Mouse (Mus musculus) C3H10T1/2 (cell line): ENCODE data around the gene Pnrc1. TPM values are rescaled to one million over a fixed set of nuclear protein-coding genes. Genes with fewer than 3 reads are reported as not detected.

Experiments used
- polyA plus RNA-seq, 2 experiments: library from polyadenylated mRNA; unstranded; fragments of >200 nt; fragmentation: generic; extraction: Trizol; gene quantifications; one replicate each; pipeline ENCODE4 v1.2.1; 2012; ENCODE audit warnings: missing spikeins in 2 of 2

Gene Pnrc1
- polyA plus RNA-seq, result 100 to 1,000 TPM in 1 of 2 experiments, 10 to 100 TPM in 1; 12.8 to 114 TPM

DNA sequence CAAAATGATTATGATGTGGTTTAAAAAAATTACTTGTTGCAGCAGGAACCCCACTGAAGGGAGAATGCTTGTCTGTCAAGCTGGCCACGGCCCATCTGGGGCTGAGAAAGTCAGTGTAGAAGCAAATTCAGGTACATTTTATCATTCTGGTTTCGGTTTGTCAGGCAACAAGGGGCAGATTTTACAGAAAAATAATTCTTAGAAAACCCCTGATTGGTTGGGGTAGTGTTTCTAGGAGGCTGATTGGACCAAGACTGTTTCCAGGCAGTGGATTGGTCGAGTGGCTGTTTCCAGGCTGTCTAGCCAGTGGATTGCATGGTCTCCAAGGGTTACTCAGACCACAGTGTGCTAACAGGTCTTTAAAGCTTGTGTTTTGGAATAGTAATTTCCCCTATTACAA, at the start of gene Pnrc1:
Gene Pnrc1, minus strand, starts transcription at position 162 of the 400 bp plus-strand sequence.

GRCm38 (mm10) chr4:33309764-33310757, 20.1 kb upstream of the Pnrc1 start, which contains the start of gene Rngtt:
Gene Rngtt (plus strand): TSS chr4:33310311.

DNA sequence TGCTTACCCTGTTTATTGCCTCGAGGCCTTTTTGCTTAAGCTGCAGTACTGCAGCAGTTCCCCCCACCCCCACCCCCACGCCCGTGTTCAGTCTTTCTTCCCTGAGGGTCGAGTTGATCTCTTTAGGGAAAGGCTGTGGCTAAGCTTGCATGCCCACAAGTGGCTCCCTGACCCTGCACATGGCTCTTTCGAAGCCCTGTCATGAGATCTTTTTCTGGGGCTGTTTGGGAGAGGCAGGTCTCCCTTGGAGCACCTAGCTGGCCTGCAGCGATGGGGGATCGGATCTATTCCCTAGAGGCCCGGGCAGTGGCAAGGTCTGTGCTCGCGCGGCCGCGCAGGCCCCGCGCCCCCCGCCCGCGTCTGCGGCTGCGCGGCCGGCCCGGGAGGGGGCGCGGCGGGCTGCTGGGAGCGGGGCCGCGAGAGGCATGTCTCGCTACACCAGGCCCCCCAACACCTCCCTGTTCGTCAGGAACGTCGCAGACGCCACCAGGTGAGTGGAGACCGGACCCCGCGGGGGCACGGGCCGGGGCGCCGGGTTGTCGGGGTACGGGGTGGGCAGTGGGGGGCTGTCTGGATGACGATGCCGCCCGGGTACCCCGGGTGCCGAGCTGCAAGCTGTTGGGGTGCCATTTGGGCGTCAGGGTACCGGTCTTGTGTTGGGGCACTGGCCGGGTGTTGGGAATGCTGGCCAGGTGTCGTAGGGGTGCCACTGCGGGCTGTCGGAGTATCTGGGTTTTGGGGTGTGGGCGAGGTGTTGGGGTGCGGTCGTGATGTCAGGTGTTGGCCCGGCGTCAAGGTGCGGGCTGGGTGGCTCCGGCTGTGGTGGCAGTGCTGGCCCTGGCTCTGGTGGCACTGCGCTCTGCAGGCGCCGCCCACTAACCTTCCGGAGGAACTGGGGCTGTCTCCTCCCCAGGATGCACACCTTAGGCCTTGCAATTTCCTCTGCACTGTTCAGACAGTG, 80.8 kb downstream of the Pnrc1 start, which contains the start of gene Srsf12:
Gene Srsf12, plus strand, starts transcription at position 111 of the 961 bp plus-strand sequence.

Other genes with a start within 250 kb of the Pnrc1 start
- gene Gabrr2, start 227.2 kb downstream of the Pnrc1 start, polyA plus RNA-seq, result under 1 TPM; 0.05 to 0.20 TPM
- not detected for gene Gabrr1, start 157.6 kb downstream of the Pnrc1 start, polyA plus RNA-seq
- under 1 TPM; 0.07 to 0.20 TPM for gene Pm20d2, start 100.4 kb downstream of the Pnrc1 start, polyA plus RNA-seq
- not detected for gene Srsf12, start 81.2 kb downstream of the Pnrc1 start, polyA plus RNA-seq
- 1 to 10 TPM in 1 of 2 experiments, under 1 TPM in 1; 0.39 to 2.4 TPM for gene Rngtt, start 20.1 kb upstream of the Pnrc1 start, polyA plus RNA-seq